Mouse (Mus musculus) kidney, adult 10 weeks (tissue): ENCODE measurements around the gene Ndufs4. TPM values are rescaled to one million over a fixed set of nuclear protein-coding genes. Genes with fewer than 3 reads are reported as not detected.

ENCODE experiments used
- polyA plus RNA-seq: library from polyadenylated mRNA; stranded (reverse); fragments of 350-450 nt; fragmentation: Illumina TruSeq; extraction: RNeasy Lipid Tissue Mini Kit (QIAGEN cat#74804); gene quantifications from one replicate; pipeline ENCODE4 v1.2.3, GENCODE M21; 2014; ENCODE audit warnings: low read depth, low replicate concordance

Gene Ndufs4
- 551 TPM for polyA plus RNA-seq

DNA sequence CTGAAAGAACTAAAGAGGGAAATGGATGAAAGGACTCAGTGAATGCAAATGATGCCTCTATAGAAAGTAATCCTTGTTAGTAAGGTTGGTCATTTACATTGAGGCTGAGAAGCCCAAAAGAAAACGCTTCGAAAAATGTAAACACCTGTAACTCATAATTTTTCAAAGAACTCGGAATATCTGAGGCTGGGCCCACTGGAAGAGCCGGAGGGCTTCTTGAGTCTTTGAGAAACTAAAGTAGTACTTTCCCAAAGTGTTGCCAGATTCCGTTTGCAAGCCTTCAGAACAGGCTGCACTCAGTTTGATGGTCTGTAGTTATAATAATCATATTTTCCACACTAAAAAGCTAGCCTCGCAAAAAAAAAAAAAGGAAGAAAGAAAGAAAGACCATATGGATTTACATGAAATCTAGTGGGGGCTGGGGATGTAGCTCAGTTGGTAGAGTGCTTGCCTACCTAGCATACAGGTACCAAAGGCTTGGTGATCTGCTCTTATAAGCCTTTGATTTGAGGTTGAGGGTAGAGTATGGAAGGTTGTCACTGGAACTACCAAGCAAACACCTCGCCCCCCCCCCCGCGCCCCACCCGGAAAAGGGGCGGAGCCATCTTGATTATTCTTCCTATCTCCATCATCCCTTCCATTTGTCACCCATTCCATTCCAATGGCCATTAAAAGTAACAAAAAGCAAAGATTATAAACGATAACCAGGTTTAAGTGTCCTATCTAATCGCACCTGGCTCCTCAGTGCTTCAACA lies at the start of gene Ndufs4:
Gene Ndufs4, minus strand, starts transcription at position 48 of the 755 bp plus-strand sequence.

Other genes with a start within 250 kb of the Ndufs4 start
- 23.2 TPM for gene Fst, start 70.7 kb upstream of the Ndufs4 start, polyA plus RNA-seq